Mouse (Mus musculus): ENCODE data around the gene Cdh15.

GRCm38 (mm10) chr8:122859843-122860242 is 12.1 kb downstream of the Cdh15 start:
- TF ChIP-seq HCFC1 (IDR thresholded peaks at IDR 0.05; ENCODE audit: borderline replicate concordance, insufficient read depth, low read length) (no peak), MAFK (IDR thresholded peaks at IDR 0.05; ENCODE audit: insufficient read depth, low read depth, low read length) (no peak), ZC3H11A (IDR thresholded peaks at IDR 0.05; ENCODE audit: borderline replicate concordance, low read depth, low read length) (no peak), ZNF384 (IDR thresholded peaks at IDR 0.05; ENCODE audit: low read depth, low read length) (no peak), CHD2 (IDR thresholded peaks at IDR 0.05; ENCODE audit: low read depth, low read length) (no peak)
